ENCODE assay signal across 8 mouse cellular contexts in genomic region chr8:127439392-127440160, GRCm38 (mm10).
DNase-seq lines count a peak whose midpoint lies in the region; ATAC-seq lines count a peak whose summit lies in the region.

No protein-coding gene starts in this region.

- DNase-seq in urinary bladder, postnatal 14 days (ENCODE audit: low spot score) = peak; percentile 16
- DNase-seq in urinary bladder, postnatal 4 days (ENCODE audit: low spot score in 2 of 2) = no peak
- DNase-seq in kidney, postnatal 10 days = peak; percentile 34
- DNase-seq in right cerebral cortex, adult 2 months (ENCODE audit: low spot score in 2 of 2) = peak; percentile 23 to 40
- no peak for DNase-seq in testis, postnatal 14 days (ENCODE audit: low spot score)

- no peaks in the 10 kb centered on the region for H3K27me3 ChIP-seq in heart, embryonic 11.5 days (ENCODE audit: control insufficient read depth, insufficient read depth, low read length)
- H3K27me3 ChIP-seq in liver, embryonic 12.5 days (replicated peaks) = no peaks in the 10 kb centered on the region

- no peak for ATAC-seq in heart, embryonic 11.5 days (replicated peaks; ENCODE audit: insufficient number of reproducible peaks, low FRiP score, low TSS enrichment)
- ATAC-seq in liver, embryonic 12.5 days = no peak
- no peak for ATAC-seq in inflammation-experienced regulatory T-cells, adult 6 months

- 54% methylated on average over 10 of the region's 10 CpGs for WGBS in heart, embryonic 11.5 days (ENCODE audit: insufficient replicate concordance)
- WGBS in liver, embryonic 12.5 days (ENCODE audit: insufficient replicate concordance) = 70% methylated on average over 10 of the region's 10 CpGs

- 0 out of 2 replicates have a peak overlapping the region, but pooled peaks have one; percentile 18 for H3K27ac ChIP-seq in heart, embryonic 11.5 days (ENCODE audit: low read depth, low read length)
- H3K27ac ChIP-seq in liver, embryonic 12.5 days = no peak overlapping the region

- H3K9me3 ChIP-seq in heart, embryonic 11.5 days (replicated peaks; ENCODE audit: control insufficient read depth, low read length) = no peaks in the 10 kb centered on the region
- H3K9me3 ChIP-seq in liver, embryonic 12.5 days (replicated peaks) = no peaks in the 10 kb centered on the region

- peaks cover 29% of the 10 kb centered on the region for H3K4me1 ChIP-seq in heart, embryonic 11.5 days (ENCODE audit: control insufficient read depth, insufficient read depth, low read length)
- peaks cover 12% of the 10 kb centered on the region; the same call in 1 of the 2 replicates for H3K4me1 ChIP-seq in liver, embryonic 12.5 days

- H3K36me3 ChIP-seq in heart, embryonic 11.5 days (ENCODE audit: control insufficient read depth, insufficient read depth, low read length) = no peaks in the 10 kb centered on the region
- no peaks in the 10 kb centered on the region for H3K36me3 ChIP-seq in liver, embryonic 12.5 days

- H3K4me2 ChIP-seq in heart, embryonic 11.5 days = no peak overlapping the region; the same call in 1 of the 2 replicates
- H3K4me2 ChIP-seq in liver, embryonic 12.5 days = peak overlapping the region; percentile 31

- no peak overlapping the region for H3K9ac ChIP-seq in heart, embryonic 11.5 days (ENCODE audit: low read depth, low read length)
- H3K9ac ChIP-seq in liver, embryonic 12.5 days = no peak overlapping the region

- no peak overlapping the region for H3K4me3 ChIP-seq in heart, embryonic 11.5 days (ENCODE audit: low read depth, low read length)
- H3K4me3 ChIP-seq in liver, embryonic 12.5 days = no peak overlapping the region

Comparison
In these comparisons a context has a peak if more than half of its experiments do, and no peak if none do; other contexts are left out.
1. DNase-seq: peak in urinary bladder, postnatal 14 days (single experiment), kidney, postnatal 10 days (single experiment) and right cerebral cortex, adult 2 months (2 of 2); none in urinary bladder, postnatal 4 days (0 of 2) and testis, postnatal 14 days (single experiment).